Mouse (Mus musculus) induced T-regulatory cell, adult 2 months (primary cell): ENCODE results near the gene Fkbp5.
"Not testable (repeated sequence)": the region's sequence is repeated elsewhere in the genome, so short reads cannot be mapped to it uniquely, and the experiment has no call there.

Source experiments
- DNase-seq: peaks from one replicate; pipeline ENCODE4 v3.0.0-alpha.2; 2012; ENCODE audit warnings: low read depth

The Fkbp5 gene

GRCm38 (mm10) chr17:28371286-28371685, 146.0 kb downstream of the Fkbp5 start:
- no peak for DNase-seq

DNA sequence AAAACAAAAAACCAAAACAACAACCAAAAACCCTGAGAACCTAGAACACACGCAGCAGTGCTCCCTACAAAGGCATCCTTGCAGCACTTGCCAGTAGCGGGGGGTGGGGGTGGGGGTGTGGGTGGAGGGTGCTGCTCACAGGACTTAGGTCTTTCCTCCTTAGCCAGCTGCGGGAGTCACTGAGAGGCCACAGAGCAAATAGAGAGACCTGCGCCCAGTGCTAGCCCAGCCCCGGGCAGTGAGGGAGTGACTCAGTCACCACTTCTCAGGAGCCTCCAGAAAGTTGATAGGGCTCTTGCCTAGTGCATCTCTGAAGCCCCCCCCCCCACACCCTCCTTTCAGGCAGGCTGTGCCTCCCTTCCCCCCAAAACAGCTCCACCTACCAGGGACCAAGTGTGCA, 148.3 kb downstream of the Fkbp5 start:
- no peak for DNase-seq

DNA sequence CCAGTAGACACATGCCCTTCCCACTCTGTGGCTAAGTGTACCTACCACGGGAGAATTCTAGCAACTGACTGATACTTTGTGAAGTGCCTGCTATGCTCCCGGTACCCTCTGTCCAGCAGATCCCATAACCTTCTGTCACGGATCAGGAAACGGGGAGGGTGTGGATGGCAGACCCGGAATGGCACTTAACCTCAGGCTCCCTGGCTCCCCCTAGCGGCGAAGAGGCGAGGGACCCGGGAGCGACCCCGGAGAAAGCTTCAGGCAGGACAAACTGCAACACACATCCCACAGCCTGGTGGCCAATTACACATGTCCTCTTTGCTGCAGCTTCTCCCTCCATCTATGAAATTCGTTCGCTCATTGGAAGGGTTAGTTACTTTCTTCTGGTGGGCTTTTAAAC, 148.9 kb downstream of the Fkbp5 start:
- DNase-seq, result peak; percentile 84

DNA sequence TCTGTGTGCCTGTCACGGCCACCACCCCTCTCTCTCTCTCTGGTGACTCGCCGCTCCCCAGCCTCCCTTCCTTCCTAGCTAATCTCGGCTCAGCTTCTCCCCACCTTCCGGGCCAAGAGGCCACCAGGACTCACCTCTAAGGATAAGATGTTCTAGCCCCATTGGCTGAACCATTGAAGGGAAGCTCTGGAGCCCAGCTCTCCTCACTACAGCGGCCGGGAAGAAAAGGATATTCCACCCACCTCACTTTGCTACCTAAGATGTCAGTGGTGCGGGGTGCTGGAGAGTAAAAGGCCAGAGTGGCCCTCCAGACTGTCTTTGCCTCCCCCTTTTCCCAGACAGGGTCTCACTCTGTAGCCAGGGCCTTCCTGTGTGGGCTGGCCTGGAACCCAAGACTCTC, 152.2 kb downstream of the Fkbp5 start, which contains the start of gene Tulp1:
Gene Tulp1, minus strand, starts transcription at position 101 of the 400 bp plus-strand sequence.
- DNase-seq, result no peak

DNA sequence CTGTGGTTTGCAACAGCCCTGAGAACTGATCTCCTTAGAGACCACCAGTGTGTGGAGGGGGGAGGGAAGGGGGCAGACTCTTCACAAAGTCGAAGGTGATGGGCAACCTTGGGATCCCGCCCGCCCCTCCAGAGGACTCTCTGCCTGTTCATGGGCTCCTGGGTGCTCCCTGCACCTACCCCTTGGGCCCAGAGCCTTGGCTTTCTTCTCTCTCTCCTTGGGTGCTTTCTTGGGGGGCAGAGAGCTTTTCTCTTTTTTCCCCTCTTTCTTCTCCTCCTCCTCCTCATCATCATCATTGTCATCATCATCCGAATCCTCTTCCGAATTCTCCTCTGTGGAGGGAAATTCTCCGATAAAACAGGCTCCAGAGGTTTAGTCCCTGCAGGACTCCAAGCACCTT, 153.8 kb downstream of the Fkbp5 start:
- no peak for DNase-seq

DNA sequence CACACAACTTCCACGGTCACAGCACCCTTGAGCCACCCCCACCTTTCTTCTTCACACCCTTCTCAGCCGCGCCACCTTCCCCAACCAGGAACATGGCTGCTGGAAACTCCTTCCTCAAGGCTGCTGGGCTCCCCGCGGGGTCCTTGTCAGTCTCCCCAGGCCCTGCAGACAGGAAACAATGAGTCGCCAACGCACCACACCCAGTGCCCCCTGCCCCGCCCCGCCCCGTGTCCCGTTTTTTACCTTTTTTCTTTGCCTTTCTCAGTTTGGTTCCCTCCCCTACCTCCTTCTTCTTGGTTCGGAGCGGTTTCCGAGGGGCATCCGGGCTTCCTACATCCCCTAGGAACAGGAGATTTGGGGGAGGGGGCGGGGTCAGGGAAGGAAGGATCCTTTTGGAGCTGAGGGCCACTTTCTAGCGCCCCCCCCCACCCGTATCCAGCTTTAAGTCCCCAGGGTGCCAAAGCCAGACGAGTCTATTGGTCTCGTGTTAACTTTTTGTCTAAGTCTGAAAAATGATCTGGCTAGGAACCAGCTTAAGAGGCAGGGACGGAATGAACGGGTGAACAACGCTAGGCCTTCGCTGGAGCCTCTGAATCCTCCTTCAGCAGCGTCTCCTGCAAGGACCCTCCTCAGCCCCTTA, 154.6 kb downstream of the Fkbp5 start:
- DNase-seq, result peak; percentile 56

DNA sequence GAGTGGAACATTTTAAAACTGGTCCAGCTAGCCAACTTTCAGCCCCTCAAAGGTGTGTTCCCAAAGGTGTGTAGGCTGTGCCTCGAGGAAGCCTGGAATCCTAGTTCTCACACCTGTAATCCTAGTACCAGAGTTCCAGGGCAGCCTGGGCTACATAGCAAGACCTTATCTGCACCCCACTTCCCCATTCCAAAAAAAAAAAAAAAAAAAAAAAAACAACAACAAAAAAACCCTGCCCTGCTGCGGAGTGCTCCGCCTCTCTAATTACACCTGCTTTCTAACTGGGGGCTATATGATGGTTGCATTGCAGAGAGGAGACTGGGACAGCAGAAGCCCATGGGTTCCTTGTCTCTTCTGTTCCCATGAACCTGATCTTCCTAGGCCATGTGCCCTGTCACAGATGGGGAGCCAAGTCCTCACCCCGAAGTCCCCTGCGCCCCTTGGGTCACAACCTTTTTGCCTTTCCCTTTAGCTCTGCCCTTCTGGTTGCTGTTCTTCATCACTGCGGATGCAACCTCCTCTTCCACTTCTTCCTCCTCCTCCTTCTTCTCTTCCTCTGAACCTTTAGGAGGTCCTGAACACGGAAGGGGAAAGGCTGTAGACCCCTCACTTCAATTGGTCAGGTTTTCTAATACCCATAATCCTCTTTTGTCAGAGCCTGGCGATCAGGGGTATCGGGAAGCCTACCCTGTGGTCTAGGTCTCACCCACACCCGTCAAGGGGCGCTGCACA, 155.2 kb downstream of the Fkbp5 start:
- no peak for DNase-seq

DNA sequence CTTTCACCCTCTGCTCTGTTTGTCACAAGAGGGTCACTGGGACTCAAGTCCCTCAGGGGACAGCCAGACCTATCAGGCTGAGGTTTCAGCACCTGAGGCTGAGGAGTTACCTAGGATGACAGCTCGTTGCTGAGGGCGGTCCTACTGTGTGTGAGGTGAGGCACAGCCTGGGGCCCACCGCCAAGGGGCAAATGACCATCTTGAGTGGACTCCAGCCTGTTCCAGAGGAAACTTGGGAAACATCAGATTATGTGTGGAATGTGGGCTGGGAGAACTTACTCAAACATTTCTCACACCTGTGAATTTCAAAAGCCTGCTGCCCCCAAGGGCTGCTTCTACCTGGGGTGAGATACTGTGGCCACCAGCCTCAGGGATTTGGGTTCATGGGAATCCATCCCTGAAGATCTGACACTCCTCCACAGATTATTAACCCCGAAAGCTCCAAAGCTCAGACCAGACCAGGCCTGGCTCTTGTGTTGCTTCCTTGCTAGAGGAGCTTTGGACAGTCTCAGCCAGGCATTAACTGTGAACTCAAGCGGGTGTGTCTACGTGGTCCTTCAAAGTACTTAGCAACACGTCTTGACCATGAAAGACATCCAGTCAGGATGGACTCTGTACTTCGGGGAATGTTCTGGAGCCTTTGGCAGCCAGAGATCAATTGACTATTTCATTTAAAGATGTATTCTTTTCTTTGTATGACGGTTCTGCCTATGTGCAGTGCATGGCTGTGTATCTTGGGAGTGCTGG, 156.6 kb downstream of the Fkbp5 start:
- no peak for DNase-seq

GRCm38 (mm10) chr17:28358576-28359261, 158.6 kb downstream of the Fkbp5 start:
- not testable (repeated sequence) for DNase-seq

GRCm38 (mm10) chr17:28355871-28356270, 161.5 kb downstream of the Fkbp5 start:
- no peak for DNase-seq

GRCm38 (mm10) chr17:28352018-28352417, 165.3 kb downstream of the Fkbp5 start:
- DNase-seq, result no peak

GRCm38 (mm10) chr17:28351353-28351890, 165.9 kb downstream of the Fkbp5 start:
- DNase-seq, result peak; percentile 44

- peak; percentile 76 for DNase-seq
These were observed 166.6 kb downstream of the Fkbp5 start, which contains the start of gene Tead3 for GRCm38 (mm10) chr17:28350466-28351352. Gene Tead3 (minus strand): TSS chr17:28350817.

DNA sequence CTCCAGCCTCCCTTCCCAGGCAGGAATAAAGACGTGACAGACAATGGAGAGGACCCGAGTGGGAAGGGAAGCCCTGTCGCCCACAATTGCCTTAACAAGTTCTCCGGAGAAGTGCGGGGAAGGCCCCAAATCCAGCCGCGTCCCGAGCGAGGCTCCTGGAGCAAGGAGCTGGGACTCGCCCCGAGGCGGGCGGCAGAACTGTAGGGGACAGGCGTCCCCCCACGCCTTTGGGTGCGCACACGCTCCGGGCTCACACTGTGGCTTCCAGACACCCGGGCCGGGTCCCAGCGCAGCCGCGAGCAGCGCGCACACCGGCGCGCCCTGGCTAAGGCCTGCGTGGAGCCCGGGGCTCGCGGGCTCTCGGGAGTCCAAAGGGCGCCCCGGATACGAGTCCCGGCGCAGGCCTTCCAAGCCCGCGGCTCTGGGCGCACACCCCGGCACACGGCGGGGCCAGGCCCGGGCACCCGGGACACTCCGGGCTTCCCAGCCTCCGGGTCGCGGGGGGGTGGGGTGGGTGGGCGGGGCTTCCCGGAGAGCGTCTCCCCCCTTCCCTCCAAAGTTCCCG, 167.3 kb downstream of the Fkbp5 start:
- peak; percentile 50 for DNase-seq

DNA sequence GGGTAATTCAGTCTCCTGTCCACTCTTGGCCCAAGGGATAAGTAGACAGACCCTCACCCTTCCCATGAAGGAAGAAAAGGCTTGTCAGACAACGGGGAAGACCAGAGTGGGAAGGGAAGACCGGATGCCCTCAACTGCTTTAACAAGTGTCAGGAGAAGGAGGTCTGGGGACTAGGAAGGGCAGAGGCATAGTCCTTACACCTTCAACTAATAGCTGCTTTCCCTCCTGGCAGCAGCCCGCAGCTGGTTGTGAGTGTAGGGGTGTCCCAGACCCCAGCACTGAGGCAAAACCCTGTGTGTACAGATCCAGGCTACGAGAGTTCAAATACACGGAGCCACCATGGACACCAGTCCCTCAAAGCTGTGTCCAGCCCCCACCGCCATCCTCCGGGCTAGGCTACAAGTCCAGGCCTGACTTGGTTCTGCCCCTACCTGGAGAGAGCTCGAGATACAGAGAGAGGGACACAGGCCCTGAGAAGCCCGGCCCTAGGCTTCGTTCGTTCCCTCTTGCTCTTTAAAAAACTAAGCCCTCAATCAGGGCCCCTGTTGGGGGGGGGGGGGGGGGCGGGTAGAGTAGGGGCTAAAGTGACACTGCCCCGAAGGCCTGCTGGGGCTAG, 168.0 kb downstream of the Fkbp5 start:
- no peak for DNase-seq
